Mouse (Mus musculus) limb, embryonic 11.5 days (tissue): Measurements from ENCODE around the gene Gm8300. TPM values are rescaled to one million over a fixed set of nuclear protein-coding genes. Genes with fewer than 3 reads are reported as not detected.
"Not testable (repeated sequence)": the region's sequence is repeated elsewhere in the genome, so short reads cannot be mapped to it uniquely, and the experiment has no call there.

ENCODE experiments used
- ATAC-seq: fragments of 200-750 bp; cut with Nextera tagmentation; 2 replicates; pipeline ENCODE4 v1.8.0; 2017; ENCODE audit warnings: low read depth; ENCODE audit not compliant: insufficient number of reproducible peaks, low FRiP score, low TSS enrichment
- DNase-seq: peaks from one replicate; pipeline ENCODE4 v3.0.0-alpha.2; 2015; ENCODE audit warnings: low spot score
- H3K27ac ChIP-seq: fragments of 300-500 bp; sonication (generic); replicated peaks from 2 replicates; pipeline ENCODE4 v1.5.1; 2014; ENCODE audit warnings: low read depth, mild to moderate bottlenecking, low read length
- H3K27me3 ChIP-seq: fragments of 300-500 bp; sonication (generic); 2 replicates; pipeline ENCODE4 v1.6.1; 2014; ENCODE audit warnings: mild to moderate bottlenecking, low read length, mixed read lengths; ENCODE audit not compliant: control insufficient read depth, insufficient read depth
- H3K36me3 ChIP-seq: fragments of 300-500 bp; sonication (generic); 2 replicates; pipeline ENCODE4 v1.6.1; 2014; ENCODE audit warnings: mild to moderate bottlenecking, low read length, moderate library complexity, mixed read lengths; ENCODE audit not compliant: control insufficient read depth, insufficient read depth
- H3K4me1 ChIP-seq: fragments of 300-500 bp; sonication (generic); 2 replicates; pipeline ENCODE4 v1.6.1; 2014; ENCODE audit warnings: low read length, mixed read lengths; ENCODE audit not compliant: control insufficient read depth, insufficient read depth
- H3K4me2 ChIP-seq: fragments of 300-500 bp; sonication (generic); 2 replicates; pipeline ENCODE4 v1.6.1; 2014; ENCODE audit warnings: low read depth, mild to moderate bottlenecking, moderate library complexity; ENCODE audit not compliant: severe bottlenecking
- H3K4me3 ChIP-seq: fragments of 300-500 bp; sonication (generic); 2 replicates; pipeline ENCODE4 v1.5.1; 2014; ENCODE audit warnings: low read depth, low read length
- H3K9ac ChIP-seq: fragments of 300-500 bp; sonication (generic); 2 replicates; pipeline ENCODE4 v1.6.1; 2014; ENCODE audit warnings: mild to moderate bottlenecking, low read length
- H3K9me3 ChIP-seq: fragments of 300-500 bp; sonication (generic); 2 replicates; pipeline ENCODE4 v1.6.1; 2016; ENCODE audit warnings: low read length; ENCODE audit not compliant: control insufficient read depth
- WGBS: fragments of 180-500 bp; shearing (Covaris S2); extraction: QIAGEN DNeasy Blood & Tissue Kit; methylation state at CpG from one replicate; pipeline ENCODE4 v1.1.7; 2014; 5-methylcytosine and 5-hydroxymethylcytosine counted together
- polyA plus RNA-seq: library from polyadenylated mRNA; unstranded; fragments of >200 nt; fragmentation: Nextera tagmentation; extraction: Ambion mirVana; gene quantifications from 2 replicates; pipeline ENCODE4 v1.2.1, GENCODE M21; 2014

The Gm8300 gene
- polyA plus RNA-seq, 1 experiment from 2014 or later = not detected

GRCm38 (mm10) chr12:87488683-87489082 is 25.4 kb upstream of the Gm8300 start:
- not testable (repeated sequence) for H3K4me2 ChIP-seq, H3K4me1 ChIP-seq, H3K9me3 ChIP-seq, H3K9ac ChIP-seq, H3K27ac ChIP-seq, H3K4me3 ChIP-seq, ATAC-seq, H3K36me3 ChIP-seq, DNase-seq, H3K27me3 ChIP-seq
- 63% methylated on average over 2 of the region's 2 CpGs for WGBS

DNA sequence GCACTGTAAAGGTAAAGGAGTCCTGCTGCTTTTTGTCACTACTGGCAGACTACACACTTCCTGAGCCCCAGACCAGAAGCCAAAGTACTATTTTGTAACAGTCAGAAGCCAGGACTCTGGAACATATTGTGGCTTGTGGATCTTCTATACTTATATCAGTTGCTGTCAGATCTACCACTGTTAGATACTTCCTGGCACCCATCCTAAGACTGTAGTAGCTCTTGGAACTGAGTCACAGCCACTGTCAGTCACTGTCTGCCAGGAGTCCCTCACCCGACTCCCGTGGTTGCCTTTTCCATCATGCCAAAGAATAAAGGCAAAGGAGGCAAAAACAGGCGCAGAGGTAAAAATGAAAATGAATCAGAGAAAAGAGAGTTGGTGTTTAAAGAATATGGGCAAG is 19.7 kb upstream of the Gm8300 start, which contains the start of gene Gm5788:
Gene Gm5788, plus strand, starts transcription at position 301 of the 400 bp plus-strand sequence.
- not testable (repeated sequence) for H3K9ac ChIP-seq, ATAC-seq, H3K27me3 ChIP-seq, H3K36me3 ChIP-seq, H3K4me2 ChIP-seq, H3K27ac ChIP-seq, DNase-seq, H3K4me3 ChIP-seq, H3K9me3 ChIP-seq, H3K4me1 ChIP-seq
- WGBS = 91% methylated on average over 3 of the region's 3 CpGs

GRCm38 (mm10) chr12:87519616-87520015 is 5.5 kb downstream of the Gm8300 start:
- H3K27me3 ChIP-seq, H3K4me3 ChIP-seq, H3K4me2 ChIP-seq, H3K9ac ChIP-seq, ATAC-seq, DNase-seq, H3K27ac ChIP-seq, H3K9me3 ChIP-seq, H3K4me1 ChIP-seq, H3K36me3 ChIP-seq: not testable (repeated sequence)
- 67% methylated on average over 3 of the region's 3 CpGs for WGBS

GRCm38 (mm10) chr12:87543927-87544326 is 29.8 kb downstream of the Gm8300 start:
- WGBS = 87% methylated on average over 3 of the region's 3 CpGs
- no peaks in the 10 kb centered on the region for H3K9me3 ChIP-seq
- no peaks in the 10 kb centered on the region for H3K27me3 ChIP-seq
- H3K4me3 ChIP-seq = no peak overlapping the region
- no peak overlapping the region for H3K9ac ChIP-seq
- DNase-seq = no peak
- no peak overlapping the region for H3K27ac ChIP-seq
- ATAC-seq = no peak
- H3K4me2 ChIP-seq = no peak overlapping the region
- no peaks in the 10 kb centered on the region for H3K36me3 ChIP-seq
- H3K4me1 ChIP-seq = no peaks in the 10 kb centered on the region

GRCm38 (mm10) chr12:87550628-87551027 is 36.5 kb downstream of the Gm8300 start:
- not testable (repeated sequence) for H3K27ac ChIP-seq, DNase-seq, ATAC-seq, H3K27me3 ChIP-seq, H3K9ac ChIP-seq, H3K4me1 ChIP-seq, H3K36me3 ChIP-seq, H3K9me3 ChIP-seq, H3K4me2 ChIP-seq, H3K4me3 ChIP-seq
- 95% methylated on average over 4 of the region's 4 CpGs for WGBS

Other genes with a start within 250 kb of the Gm8300 start
- 55.2 and 57.8 TPM in 2 replicates for gene Vipas39, start 248.1 kb upstream of the Gm8300 start, polyA plus RNA-seq
- gene Ahsa1, start 247.8 kb upstream of the Gm8300 start, polyA plus RNA-seq = 266 and 267 TPM in 2 replicates
- gene Ism2, start 214.6 kb upstream of the Gm8300 start, polyA plus RNA-seq = 1.1 and 1.6 TPM in 2 replicates
- 53.9 and 63.4 TPM in 2 replicates for gene Sptlc2, start 126.0 kb upstream of the Gm8300 start, polyA plus RNA-seq
- gene Slirp, start 70.4 kb upstream of the Gm8300 start, polyA plus RNA-seq = 318 and 345 TPM in 2 replicates
- 64.3 and 70.1 TPM in 2 replicates for gene Alkbh1, start 70.3 kb upstream of the Gm8300 start, polyA plus RNA-seq
- gene Snw1, start 42.0 kb upstream of the Gm8300 start, polyA plus RNA-seq = 169 and 183 TPM in 2 replicates
- not detected in 2 replicates for gene Gm5788, start 19.6 kb upstream of the Gm8300 start, polyA plus RNA-seq
- not detected in 2 replicates for gene Oog1, start 88.4 kb downstream of the Gm8300 start, polyA plus RNA-seq
- not detected in 2 replicates for gene Gm4027, start 104.6 kb downstream of the Gm8300 start, polyA plus RNA-seq
- not detected in 2 replicates for gene Gm16381, start 130.3 kb downstream of the Gm8300 start, polyA plus RNA-seq